Mouse (Mus musculus) testis, adult 2 months (tissue): Measurements from ENCODE around the gene Brpf1.

Experiments
- CTCF ChIP-seq: fragments of 200-500 bp; IDR thresholded peaks from 2 replicates; pipeline ENCODE4 v1.5.1; 2012; ENCODE audit warnings: low read depth, mild to moderate bottlenecking, inconsistent platforms, low read length, moderate library complexity; ENCODE audit not compliant: control insufficient read depth, insufficient read depth, insufficient replicate concordance
- POLR2A ChIP-seq: fragments of 200-500 bp; IDR thresholded peaks from 2 replicates; pipeline ENCODE4 v1.6.1; 2012; ENCODE audit warnings: low read depth, mild to moderate bottlenecking, inconsistent platforms, low read length, moderate library complexity; ENCODE audit not compliant: control insufficient read depth

GRCm38 (mm10) chr6:113351161-113351560 lies 44.2 kb downstream of the Brpf1 start:
- TF ChIP-seq CTCF = no peak
- TF ChIP-seq POLR2A = no peak
